Comparison of ENCODE assay signal across 8 mouse cellular contexts in genomic region chr2:18672133-18672765, GRCm38 (mm10). TPM values are rescaled to one million over a fixed set of nuclear protein-coding genes. Genes with fewer than 3 reads are reported as not detected.
DNase-seq lines count a peak whose midpoint lies in the region; ATAC-seq lines count a peak whose summit lies in the region.

Commd3 (plus strand) TSS chr2:18672384.

- peak; percentile 78 for ATAC-seq in forebrain, embryonic 11.5 days (replicated peaks; ENCODE audit: low FRiP score)
- ATAC-seq in heart, embryonic 15.5 days (replicated peaks; ENCODE audit: insufficient number of reproducible peaks, insufficient read depth, low FRiP score, low read depth): peak; percentile 86
- peak; percentile 84 for ATAC-seq in liver, embryonic 15.5 days (ENCODE audit: insufficient read depth)
- ATAC-seq in neural tube, embryonic 11.5 days (ENCODE audit: insufficient read depth, low FRiP score, low TSS enrichment): peak; percentile 77
- peak; percentile 92 for ATAC-seq in stomach, embryonic 16.5 days (ENCODE audit: insufficient read depth, low FRiP score)

- H3K9me3 ChIP-seq in forebrain, embryonic 11.5 days (ENCODE audit: control insufficient read depth, low read length): no peaks in the 10 kb centered on the region
- no peaks in the 10 kb centered on the region for H3K9me3 ChIP-seq in heart, embryonic 15.5 days (replicated peaks)
- no peaks in the 10 kb centered on the region for H3K9me3 ChIP-seq in liver, embryonic 15.5 days (replicated peaks)
- H3K9me3 ChIP-seq in neural tube, embryonic 11.5 days (ENCODE audit: control insufficient read depth, low read length): no peaks in the 10 kb centered on the region
- no peaks in the 10 kb centered on the region for H3K9me3 ChIP-seq in stomach, embryonic 16.5 days (replicated peaks; ENCODE audit: control insufficient read depth, low read length)

- peak within 1 kb of the TSS; percentile 98 for H3K9ac ChIP-seq in forebrain, embryonic 11.5 days (ENCODE audit: low read length)
- peak within 1 kb of the TSS; percentile 91 for H3K9ac ChIP-seq in heart, embryonic 15.5 days
- peak within 1 kb of the TSS; percentile 84 for H3K9ac ChIP-seq in liver, embryonic 15.5 days
- peak within 1 kb of the TSS; percentile 99 for H3K9ac ChIP-seq in neural tube, embryonic 11.5 days (ENCODE audit: low read length)
- peak within 1 kb of the TSS; percentile 86 for H3K9ac ChIP-seq in stomach, embryonic 16.5 days (ENCODE audit: low read length)

- H3K36me3 ChIP-seq in forebrain, embryonic 11.5 days (ENCODE audit: control insufficient read depth, insufficient read depth, low read length): no peaks in the 10 kb centered on the region
- no peaks in the 10 kb centered on the region for H3K36me3 ChIP-seq in heart, embryonic 15.5 days
- H3K36me3 ChIP-seq in liver, embryonic 15.5 days (replicated peaks): no peaks in the 10 kb centered on the region
- no peaks in the 10 kb centered on the region for H3K36me3 ChIP-seq in neural tube, embryonic 11.5 days (ENCODE audit: control insufficient read depth, insufficient read depth, low read length)
- H3K36me3 ChIP-seq in stomach, embryonic 16.5 days (ENCODE audit: control insufficient read depth, insufficient read depth, low read length): no peaks in the 10 kb centered on the region

- H3K4me1 ChIP-seq in forebrain, embryonic 11.5 days (replicated peaks; ENCODE audit: control insufficient read depth, insufficient read depth, low read length): peaks cover 3% of the 10 kb centered on the region; the same call in 1 of the 2 replicates
- H3K4me1 ChIP-seq in heart, embryonic 15.5 days (replicated peaks): peaks cover 13% of the 10 kb centered on the region
- peaks cover 26% of the 10 kb centered on the region for H3K4me1 ChIP-seq in liver, embryonic 15.5 days (replicated peaks)
- H3K4me1 ChIP-seq in neural tube, embryonic 11.5 days (ENCODE audit: control insufficient read depth, insufficient read depth, low read length): peaks cover 4% of the 10 kb centered on the region; the same call in 1 of the 2 replicates
- H3K4me1 ChIP-seq in stomach, embryonic 16.5 days (ENCODE audit: control insufficient read depth, insufficient read depth, low read length): peaks cover 9% of the 10 kb centered on the region; the same call in 1 of the 2 replicates

- peak; percentile 95 for DNase-seq in CD4-positive, CD25-positive, alpha-beta regulatory T cell, adult 2 months (ENCODE audit: low read depth, low spot score)
- peak; percentile 66 for DNase-seq in c-Kit-negative CD71-positive TER-119-positive erythroid progenitor cells, embryonic 14.5 days (ENCODE audit: low read depth, low spot score)
- DNase-seq in forebrain, embryonic 11.5 days (ENCODE audit: low spot score): peak; percentile 96
- DNase-seq in kidney, postnatal 25 days: peak; percentile 94 to 95
- DNase-seq in neural tube, embryonic 11.5 days (ENCODE audit: low spot score): peak; percentile 93

- H3K27me3 ChIP-seq in forebrain, embryonic 11.5 days (ENCODE audit: control insufficient read depth, insufficient read depth, low read length): peaks cover 9% of the 10 kb centered on the region; the same call in 1 of the 2 replicates
- H3K27me3 ChIP-seq in heart, embryonic 15.5 days: no peaks in the 10 kb centered on the region; the same call in 1 of the 2 replicates
- H3K27me3 ChIP-seq in liver, embryonic 15.5 days: peaks cover 65% of the 10 kb centered on the region
- peaks cover 4% of the 10 kb centered on the region for H3K27me3 ChIP-seq in neural tube, embryonic 11.5 days (ENCODE audit: control insufficient read depth, insufficient read depth, low read length)
- no peaks in the 10 kb centered on the region for H3K27me3 ChIP-seq in stomach, embryonic 16.5 days (ENCODE audit: control insufficient read depth, insufficient read depth, low read length)

- H3K27ac ChIP-seq in forebrain, embryonic 11.5 days (ENCODE audit: low read depth, low read length): peak within 1 kb of the TSS; percentile 98
- peak within 1 kb of the TSS; percentile 96 for H3K27ac ChIP-seq in heart, embryonic 15.5 days
- peak within 1 kb of the TSS; percentile 77 for H3K27ac ChIP-seq in liver, embryonic 15.5 days (replicated peaks)
- H3K27ac ChIP-seq in neural tube, embryonic 11.5 days (ENCODE audit: low read depth, low read length): peak within 1 kb of the TSS; percentile 99
- peak within 1 kb of the TSS; percentile 94 for H3K27ac ChIP-seq in stomach, embryonic 16.5 days (ENCODE audit: low read length)

- peak within 1 kb of the TSS; percentile 75 for H3K4me3 ChIP-seq in forebrain, embryonic 11.5 days (ENCODE audit: low read depth, low read length)
- peak within 1 kb of the TSS; percentile 82 for H3K4me3 ChIP-seq in heart, embryonic 15.5 days
- H3K4me3 ChIP-seq in liver, embryonic 15.5 days (replicated peaks): peak within 1 kb of the TSS; percentile 80
- peak within 1 kb of the TSS; percentile 81 for H3K4me3 ChIP-seq in neural tube, embryonic 11.5 days (ENCODE audit: low read depth, low read length)
- H3K4me3 ChIP-seq in stomach, embryonic 16.5 days (replicated peaks; ENCODE audit: low read length): peak within 1 kb of the TSS; percentile 54

- peak within 1 kb of the TSS; percentile 79 for H3K4me2 ChIP-seq in forebrain, embryonic 11.5 days (ENCODE audit: low read depth, low read length, severe bottlenecking)
- H3K4me2 ChIP-seq in heart, embryonic 15.5 days: peak within 1 kb of the TSS; percentile 82
- peak within 1 kb of the TSS; percentile 87 for H3K4me2 ChIP-seq in liver, embryonic 15.5 days
- peak within 1 kb of the TSS; percentile 83 for H3K4me2 ChIP-seq in neural tube, embryonic 11.5 days (ENCODE audit: low read depth)
- H3K4me2 ChIP-seq in stomach, embryonic 16.5 days (ENCODE audit: low read depth, low read length): peak within 1 kb of the TSS; percentile 87

- WGBS in forebrain, embryonic 11.5 days: under 1% methylated on average over 90 of the region's 91 CpGs
- under 1% methylated on average over 90 of the region's 91 CpGs for WGBS in heart, embryonic 15.5 days
- WGBS in liver, embryonic 15.5 days (ENCODE audit: insufficient replicate concordance): under 1% methylated on average over 89 of the region's 91 CpGs
- WGBS in neural tube, embryonic 11.5 days: under 1% methylated on average over 65 of the region's 91 CpGs
- WGBS in stomach, embryonic 16.5 days: under 1% methylated on average over 91 of the region's 91 CpGs

RNA-seq across cellular contexts. Expression of gene Commd3, which starts in this region (rescaled TPM):
- polyA plus RNA-seq in forebrain, embryonic 11.5 days (2014; fragmentation: Nextera tagmentation; extraction: Ambion mirVana): 123 and 134 TPM in 2 replicates
- 177 and 206 TPM in 2 replicates for polyA plus RNA-seq in heart, embryonic 15.5 days (2015; fragmentation: Nextera tagmentation; extraction: Ambion mirVana)
- polyA plus RNA-seq in liver, embryonic 15.5 days (2015; fragmentation: Nextera tagmentation; extraction: Ambion mirVana): 76.8 and 85.1 TPM in 2 replicates
- polyA plus RNA-seq in neural tube, embryonic 11.5 days (2014; fragmentation: Nextera tagmentation; extraction: Ambion mirVana): 145 and 171 TPM in 2 replicates
- polyA plus RNA-seq in stomach, embryonic 16.5 days (2015; fragmentation: Nextera tagmentation; extraction: Ambion mirVana): 190 and 214 TPM in 2 replicates

Comparison
In these comparisons a context has a peak if more than half of its experiments do, and no peak if none do; other contexts are left out.
1. Peak in every context shown above with its lines: DNase-seq, ATAC-seq, H3K4me3 ChIP-seq and H3K27ac ChIP-seq.